Mouse (Mus musculus): ENCODE measurements at regions not wholly inside any gene's neighbourhood (a gene's known extent, or its start where the extent isn't known, plus 50 kb on each side); places are given as distances from the start of the nearest gene placed in this dataset.

DNA sequence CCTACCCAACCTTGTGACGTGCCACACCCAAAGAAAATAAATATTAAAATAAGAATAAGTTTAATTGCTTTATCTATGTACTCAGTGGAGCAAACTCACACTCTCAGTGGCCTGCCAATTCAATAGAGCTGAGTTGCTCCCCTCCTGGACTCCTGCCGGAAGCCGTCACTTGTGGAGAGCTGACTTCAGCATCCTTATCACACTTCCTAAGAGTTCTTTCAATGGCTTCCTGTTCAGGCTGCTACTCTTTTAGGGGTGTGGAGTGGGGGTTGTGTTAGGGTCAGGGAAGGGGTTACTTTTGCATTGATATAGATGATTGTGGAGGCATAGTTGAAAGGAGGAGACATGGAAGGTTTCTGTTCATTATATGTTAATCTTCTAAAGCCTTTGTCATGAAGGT lies 147.7 kb downstream of the Dusp6 start:
- in situ Hi-C loops (cut with MboI; ENCODE audit: low sequenced_read_pairs) = no loop called here

DNA sequence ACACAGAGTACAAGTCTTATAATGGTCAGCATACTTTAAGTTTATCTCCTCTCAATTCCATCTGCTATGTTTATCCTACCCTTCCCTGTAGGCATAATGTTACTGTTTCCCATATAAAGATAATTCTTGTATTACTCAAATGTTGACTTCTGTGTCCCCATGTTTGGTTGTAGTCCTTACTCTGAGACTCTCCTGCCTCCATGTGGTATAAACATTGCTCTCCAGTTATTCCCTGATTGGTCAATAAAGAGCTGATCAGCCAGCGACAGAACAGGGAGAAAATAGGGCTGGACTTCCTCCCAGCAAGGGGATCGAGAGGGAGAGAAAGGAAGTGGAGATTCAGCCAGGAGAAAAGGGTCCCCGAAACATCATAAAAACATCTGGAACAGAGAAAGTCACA lies 150.4 kb downstream of the Dusp6 start:
- in situ Hi-C loops (cut with MboI; ENCODE audit: low sequenced_read_pairs) = no loop called here

DNA sequence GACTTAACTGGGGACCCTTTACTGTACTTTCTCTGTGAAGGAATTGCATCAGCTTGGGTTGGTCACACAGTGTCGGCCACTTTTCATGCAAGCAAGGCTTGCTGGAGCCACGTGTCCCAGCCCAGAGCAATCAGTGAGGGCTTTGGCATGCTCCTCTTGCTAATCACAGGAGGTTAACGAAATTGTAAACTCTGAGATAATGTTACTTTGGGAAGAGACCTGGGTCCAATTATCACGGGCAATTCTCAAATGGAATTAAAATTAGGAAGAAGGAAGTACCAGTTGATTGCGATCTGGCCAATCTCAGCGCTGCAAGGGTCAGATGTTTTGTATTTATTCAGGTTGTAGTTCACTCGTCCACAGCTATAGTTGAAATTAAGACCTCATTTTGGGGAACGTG lies 153.2 kb downstream of the Dusp6 start:
- in situ Hi-C loops (cut with MboI; ENCODE audit: low sequenced_read_pairs) = no loop called here

DNA sequence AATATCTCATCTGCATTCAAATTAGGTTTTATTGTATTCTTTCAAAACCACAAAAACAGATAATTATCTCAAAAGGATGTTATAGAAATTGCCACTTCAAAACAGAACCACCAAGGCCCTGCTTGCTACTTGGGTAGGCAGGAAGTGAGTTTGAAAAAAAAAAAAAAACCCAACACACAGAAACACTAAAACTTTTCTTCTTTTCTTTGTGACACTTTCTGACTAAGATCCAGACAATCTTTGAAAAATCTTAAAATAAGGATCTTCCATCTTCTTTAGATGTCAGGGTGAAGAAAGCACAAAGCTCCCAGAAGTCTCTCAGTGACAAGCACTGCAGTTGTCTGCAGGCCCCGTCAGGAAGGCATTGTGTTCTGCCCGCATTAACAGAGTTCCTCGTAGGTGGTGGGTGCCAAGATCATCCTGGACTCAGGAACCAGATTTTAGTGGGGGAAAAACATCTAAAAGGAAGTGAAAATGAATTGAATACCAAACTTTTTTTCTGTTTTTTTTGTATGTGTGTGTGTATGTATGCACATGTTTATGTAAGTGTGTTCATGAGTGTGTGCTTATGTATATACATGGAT lies 154.0 kb downstream of the Dusp6 start:
- in situ Hi-C loops (cut with MboI; ENCODE audit: low sequenced_read_pairs) = no loop called here

DNA sequence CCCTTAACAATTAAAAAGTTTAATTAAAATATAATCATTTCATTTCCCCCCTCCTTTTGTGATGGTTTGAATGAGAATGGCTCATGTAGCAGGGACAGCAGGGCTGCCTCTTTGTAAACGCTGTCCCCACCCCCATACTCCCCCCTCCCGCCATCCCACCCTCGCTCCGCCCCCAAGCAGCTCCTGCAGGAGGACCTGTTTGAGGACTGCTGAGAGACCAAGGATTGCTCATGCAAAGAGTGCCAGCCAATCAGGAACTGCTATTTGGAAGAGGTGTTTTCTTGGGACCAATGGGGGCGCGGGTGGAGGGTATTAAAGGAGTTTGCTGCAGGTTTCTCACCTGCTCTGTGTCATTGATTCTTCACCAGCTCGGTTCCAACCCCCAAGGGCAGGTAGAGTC lies 154.6 kb downstream of the Dusp6 start:
- in situ Hi-C loops (cut with MboI; ENCODE audit: low sequenced_read_pairs) = no loop called here

DNA sequence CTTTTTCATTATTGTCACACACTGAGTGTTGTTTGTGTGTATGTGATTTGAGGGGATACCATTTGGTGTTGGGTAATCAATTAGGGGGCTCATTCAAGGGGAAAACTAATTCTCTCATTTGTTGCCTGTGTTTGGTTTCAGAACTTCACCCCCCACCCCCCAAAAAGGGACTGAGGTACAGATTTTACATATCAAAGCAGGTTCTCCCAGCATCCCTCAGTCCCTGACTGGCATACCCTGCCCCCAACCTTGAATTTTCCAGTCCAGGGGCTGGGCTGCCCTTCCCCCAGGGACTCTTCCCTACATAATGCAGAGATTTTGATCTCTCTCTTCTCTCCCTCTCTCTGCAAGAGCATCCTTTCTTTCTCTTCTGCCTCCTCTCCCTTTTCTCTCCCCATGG lies 155.5 kb downstream of the Dusp6 start:
- in situ Hi-C loops (cut with MboI; ENCODE audit: low sequenced_read_pairs) = no loop called here

DNA sequence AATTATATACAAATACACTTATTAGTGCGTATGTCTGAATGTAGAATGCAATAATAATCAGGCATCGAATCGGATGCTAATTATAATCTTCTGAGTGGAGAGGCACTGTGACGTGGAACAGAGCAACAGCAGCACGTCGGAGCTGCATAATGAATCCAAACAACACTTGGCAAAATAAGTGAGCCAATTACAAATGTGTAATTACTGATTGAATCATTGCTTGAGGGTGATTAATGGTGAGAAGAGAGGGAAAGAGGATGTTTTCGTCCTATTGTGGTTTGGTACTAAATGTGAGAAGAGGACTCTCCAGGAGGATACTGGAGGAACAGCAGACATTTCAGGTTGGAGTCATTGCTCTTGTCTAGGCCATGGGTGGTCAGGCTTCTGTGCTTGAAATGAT lies 156.5 kb downstream of the Dusp6 start:
- in situ Hi-C loops (cut with MboI; ENCODE audit: low sequenced_read_pairs) = no loop called here

DNA sequence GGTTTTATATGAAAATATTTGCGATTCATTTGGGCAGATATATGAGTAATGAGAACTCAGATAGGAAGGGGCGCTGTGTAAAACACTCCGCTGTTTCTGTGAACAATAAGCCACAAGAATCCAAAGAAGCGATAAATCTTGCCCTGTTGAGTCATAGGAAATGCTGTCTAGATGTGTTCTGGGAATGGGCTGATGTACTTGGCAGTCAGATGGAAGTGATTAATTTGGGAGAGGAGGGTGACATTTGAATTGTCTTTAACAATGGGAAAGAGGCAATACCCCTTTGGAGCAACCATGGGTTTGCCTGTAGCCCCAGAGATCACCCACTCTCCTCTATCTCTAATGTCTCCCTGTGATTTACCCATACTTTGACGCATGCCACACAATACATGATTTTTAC lies 160.4 kb downstream of the Dusp6 start:
- in situ Hi-C loops (cut with MboI; ENCODE audit: low sequenced_read_pairs) = no loop called here

DNA sequence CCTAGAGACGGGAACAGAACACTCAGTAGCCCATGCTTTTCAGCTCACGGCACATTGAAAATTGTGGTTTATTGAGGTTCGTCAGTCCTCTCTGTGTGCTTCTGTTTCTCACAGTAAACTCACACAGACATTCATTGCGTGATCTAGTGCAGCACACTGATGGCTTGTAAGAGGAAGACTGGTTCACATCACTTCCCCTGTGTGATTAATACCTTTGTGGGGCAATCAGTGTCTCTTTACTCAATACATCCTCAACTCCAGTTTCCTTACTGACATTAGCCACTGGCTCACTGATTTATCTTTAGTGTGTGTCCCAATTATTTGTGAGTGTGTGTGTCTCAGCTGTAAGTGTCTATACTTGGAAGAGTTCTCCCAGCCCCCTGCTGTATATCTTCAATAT lies 162.2 kb downstream of the Dusp6 start:
- in situ Hi-C loops (cut with MboI; ENCODE audit: low sequenced_read_pairs) = no loop called here

DNA sequence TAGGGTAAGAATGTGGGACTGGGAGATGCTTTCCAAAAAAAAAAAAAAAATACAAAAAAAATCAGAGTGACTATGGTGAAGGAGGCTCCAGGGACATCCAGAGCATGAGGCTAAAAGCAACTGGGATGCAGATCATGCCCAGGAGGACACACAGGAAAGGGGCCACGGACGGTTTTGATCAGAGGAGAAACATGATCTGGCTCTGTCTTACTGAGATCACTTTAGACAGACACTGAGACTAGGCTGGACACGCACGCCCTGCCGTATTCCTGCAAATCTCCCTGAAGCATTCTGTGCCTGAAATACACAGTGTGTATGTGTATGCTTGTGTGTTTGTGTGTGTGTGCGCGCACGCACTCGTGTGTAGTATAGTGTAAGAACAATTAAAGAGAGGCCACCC lies 167.1 kb downstream of the Dusp6 start:
- in situ Hi-C loops (cut with MboI; ENCODE audit: low sequenced_read_pairs) = no loop called here

DNA sequence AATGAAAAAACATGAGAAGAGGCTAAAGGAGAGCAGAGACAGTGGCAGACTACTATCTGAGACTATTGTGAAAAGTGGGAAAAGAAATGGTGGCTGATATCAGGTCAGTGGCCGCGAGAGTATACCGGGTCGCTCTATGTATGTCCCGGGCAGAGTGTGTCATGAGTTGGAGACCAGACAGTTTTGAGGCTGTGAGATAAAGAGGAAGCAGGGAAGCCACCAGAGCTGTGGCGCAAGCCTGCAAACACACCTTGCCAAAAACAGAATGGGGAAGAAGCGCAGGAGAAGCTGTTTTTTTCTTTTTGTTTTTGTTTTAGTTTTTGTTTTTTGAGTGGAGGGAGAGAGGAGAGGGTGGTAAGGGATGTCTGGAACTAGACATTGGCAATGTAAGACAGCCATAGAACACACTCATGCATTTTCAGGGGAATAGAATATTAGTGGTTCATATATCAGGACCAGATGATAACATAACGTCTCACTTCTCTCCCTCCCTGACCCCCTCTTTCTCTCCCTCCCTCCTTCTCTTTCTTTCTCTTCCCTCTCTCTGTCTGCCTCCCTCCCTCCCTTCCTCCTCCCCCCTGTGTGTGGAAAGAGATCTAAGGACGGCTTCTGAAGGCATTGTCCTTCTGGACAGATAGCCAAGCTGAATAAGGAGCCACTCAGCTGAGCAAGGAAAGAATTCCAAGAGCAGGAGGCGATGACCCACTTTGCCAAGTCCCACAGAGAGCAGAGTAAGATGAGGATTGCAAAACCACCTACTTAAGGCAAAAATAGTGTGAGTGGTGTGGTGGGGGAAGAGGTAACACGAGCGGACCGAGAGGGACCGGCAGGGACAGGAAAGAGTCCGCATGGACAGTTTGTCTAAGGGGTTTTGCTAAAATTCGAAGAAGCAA lies 167.9 kb downstream of the Dusp6 start:
- in situ Hi-C loops (cut with MboI; ENCODE audit: low sequenced_read_pairs) = no loop called here

DNA sequence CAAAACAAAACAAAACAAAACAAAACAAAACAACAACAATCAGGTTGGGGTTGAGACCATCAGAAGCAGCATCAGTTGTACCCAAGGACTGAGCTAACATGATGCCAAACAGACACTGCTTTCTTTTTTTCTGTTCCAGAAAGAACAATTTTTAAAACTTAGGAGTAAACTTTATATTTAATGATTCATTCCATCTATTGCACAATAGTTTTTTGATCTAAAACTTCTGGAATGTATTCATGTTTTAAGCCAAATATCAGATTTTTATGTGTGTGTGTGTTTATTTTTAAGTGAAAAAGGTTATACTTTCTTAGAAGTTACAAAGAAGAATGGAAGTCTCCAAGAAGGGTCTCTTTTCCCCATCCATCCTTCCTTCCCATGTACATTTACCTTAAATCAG lies 174.0 kb downstream of the Dusp6 start:
- in situ Hi-C loops (cut with MboI; ENCODE audit: low sequenced_read_pairs) = no loop called here

DNA sequence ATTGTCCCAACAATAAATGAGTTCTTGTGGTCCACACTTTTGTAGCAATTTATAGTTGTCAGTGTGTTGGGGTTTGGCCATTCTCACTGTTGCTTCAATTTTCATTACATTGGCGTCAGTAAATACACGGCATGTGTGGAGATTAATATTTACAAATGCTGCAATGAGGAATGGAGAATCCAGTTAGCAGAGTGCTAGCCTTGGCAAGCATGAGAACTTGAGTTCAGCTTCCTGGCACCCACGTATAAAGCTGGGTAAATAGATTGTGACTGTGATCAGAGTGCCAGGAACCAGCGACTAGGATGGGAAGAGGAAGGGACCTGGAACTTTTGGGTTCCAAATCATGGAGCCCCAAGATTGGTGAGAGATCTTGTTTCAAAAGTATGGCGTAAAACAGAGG lies 177.1 kb downstream of the Dusp6 start:
- in situ Hi-C loops (cut with MboI; ENCODE audit: low sequenced_read_pairs) = no loop called here

DNA sequence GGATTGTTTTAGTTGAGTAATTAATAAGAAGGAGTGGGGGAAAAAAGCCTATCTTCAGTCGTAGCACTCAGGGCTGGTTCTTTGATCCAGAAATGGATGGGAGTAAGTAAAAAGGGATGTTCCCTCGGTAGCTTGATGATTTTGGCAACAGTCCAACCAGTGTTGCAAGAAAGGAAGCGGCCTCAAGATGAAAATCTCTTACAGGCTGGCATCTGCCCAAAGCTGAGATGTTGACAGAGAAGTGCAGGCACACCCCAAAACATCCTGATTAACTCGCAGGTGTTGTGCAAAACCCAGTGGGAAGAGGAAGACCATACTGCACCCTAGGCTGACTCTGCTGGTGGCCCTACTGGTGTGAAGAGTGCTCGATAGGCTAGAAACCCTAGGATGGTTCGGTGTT lies 178.0 kb downstream of the Dusp6 start:
- in situ Hi-C loops (cut with MboI; ENCODE audit: low sequenced_read_pairs) = no loop called here

DNA sequence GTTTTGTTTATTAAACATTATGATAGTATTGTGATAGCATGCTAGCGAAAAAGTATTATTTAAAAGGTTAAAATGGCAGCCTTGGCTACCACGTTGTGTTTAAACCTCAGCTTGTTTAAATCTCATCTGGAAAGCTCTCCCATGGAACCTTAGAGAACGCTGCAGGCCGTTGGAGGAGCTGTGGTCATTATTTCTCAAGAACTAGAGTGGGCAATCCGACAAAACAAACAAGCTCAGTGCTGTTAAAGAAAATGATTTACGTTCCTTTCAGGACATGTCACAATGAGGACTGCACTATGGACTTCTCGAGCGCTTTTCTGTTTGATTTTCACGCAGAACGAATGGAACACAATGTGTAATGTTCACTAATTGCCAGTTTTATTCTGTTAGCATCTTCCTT lies 178.9 kb downstream of the Dusp6 start:
- in situ Hi-C loops (cut with MboI; ENCODE audit: low sequenced_read_pairs) = no loop called here

DNA sequence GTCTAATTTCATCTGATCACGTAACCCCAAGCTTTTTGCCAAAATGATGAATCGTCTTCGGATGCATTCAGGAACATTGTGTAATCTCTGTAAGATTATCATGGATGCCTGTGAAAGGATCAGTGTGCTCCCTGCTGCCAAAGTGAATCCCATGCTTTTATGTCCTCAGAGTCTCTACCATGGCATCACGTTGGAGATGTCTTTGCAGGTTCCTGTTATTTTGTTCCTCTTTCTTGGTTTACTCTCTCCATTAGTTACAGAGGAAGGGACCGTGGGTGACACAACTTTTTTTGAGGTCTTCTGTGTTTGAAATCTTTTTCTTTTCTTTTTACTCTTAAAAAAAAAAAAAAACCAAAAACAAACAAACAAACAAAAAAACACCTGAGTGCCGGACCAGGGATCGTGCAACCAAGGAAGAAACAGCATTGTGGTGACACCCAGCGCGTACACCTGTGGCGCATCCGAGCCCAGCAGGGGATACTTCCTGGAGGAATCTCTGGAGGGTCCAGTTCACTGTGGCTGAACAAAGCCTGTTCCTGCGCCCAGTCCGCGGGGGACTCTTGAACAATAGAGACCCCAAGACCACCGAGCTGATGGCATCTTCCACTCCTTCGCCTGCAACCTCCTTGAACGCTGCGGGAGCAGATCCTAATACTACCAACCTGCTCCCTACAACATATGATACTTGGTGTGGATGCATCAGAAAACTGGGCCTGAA lies 180.6 kb downstream of the Dusp6 start:
- in situ Hi-C loops (cut with MboI; ENCODE audit: low sequenced_read_pairs) = no loop called here

DNA sequence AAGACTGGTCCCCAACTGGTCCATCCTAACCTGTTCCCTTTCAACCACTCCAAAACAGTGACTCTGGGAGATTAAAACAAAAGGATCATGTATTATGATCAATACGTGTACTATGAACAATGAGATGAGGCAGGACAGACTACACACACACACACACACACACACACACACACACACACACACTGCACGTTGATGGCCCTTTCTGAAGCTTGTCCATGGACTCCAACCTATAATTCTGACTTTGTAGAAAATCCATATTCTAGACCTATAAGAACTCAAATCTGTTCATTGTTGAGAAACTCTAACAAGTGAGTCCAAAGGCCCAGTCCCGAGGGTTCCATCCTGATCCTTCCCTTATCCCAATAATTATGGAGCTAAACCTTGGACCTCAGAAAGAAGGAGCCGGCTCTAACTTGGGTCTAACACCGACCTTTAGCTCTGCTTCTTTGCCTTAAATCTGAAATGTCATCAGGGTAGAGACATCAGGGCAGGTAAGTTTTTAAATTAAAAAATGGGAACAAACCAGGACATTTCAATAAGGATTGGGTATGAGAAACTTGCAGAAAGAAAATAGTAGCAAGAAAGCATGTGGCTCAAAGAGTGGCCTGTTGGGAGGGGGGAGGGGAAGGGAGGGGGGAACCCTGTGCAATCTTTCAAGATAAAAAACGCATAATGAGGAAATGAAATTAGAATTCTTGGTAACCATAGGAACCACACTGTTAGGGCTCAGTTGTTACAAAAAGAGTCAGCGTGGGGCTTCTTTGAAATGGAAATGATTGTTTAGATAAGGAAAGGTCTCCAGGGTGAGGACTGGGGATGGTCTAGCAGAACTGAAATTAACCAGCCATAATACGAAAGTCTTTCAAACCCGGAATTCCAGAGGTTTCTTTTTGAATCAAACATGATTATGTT lies 187.9 kb downstream of the Dusp6 start:
- in situ Hi-C loops (cut with MboI; ENCODE audit: low sequenced_read_pairs) = no loop called here

DNA sequence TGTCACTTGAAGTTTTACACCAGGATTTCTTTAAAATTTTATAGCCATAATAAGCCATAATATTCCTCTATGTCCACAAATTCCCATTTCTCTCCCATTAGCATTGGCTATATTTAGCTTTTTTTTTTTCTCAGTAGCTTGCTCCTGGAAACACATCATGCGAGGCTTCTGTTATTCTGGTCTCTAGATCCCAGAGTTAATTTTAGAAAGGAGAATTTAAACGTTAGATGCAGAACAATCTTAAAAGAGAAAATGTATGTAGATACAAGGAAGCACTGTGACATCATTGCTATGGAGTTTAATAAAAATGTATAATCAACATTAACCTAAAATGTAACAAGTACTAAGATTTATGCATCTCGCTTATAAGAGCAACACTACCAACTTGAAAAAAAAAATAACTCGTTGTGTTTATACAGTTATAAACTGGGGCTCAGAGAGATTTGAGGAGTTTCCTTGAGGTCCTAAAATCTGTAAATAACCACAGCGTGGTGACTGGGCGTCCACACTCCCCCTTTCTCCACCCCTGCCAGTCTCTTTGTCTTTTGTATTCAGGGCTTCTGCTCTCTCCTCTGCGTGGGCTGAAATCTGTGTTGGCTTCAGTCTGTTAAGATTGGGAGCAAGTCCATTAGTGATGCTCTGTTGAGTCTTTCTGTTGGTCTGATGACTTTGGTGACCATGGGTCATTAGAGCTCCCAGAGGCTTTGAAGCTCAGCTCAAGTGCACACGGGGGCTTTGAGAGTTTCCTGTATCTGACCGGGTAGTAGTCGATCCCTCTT lies 188.8 kb downstream of the Dusp6 start:
- in situ Hi-C loops (cut with MboI; ENCODE audit: low sequenced_read_pairs) = no loop called here

DNA sequence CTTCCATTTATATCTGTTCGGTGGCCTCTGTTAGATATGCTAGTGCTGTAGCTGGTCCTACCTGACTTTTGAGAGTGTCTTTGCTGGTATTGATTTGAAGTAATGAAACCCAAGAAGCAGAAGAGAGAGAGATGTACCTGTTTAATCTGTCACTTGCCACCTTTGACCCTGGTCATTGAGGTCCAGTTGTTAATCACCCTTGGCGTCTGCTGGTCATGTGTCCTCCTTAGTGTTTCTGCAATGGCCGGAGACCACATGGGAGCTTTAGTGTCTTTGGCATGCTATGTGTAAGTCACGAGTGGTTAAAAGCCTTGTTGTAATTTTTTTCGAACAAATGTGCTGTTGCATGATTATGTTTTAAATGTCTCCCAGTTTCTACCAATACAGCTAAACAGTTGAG lies 193.1 kb downstream of the Dusp6 start:
- in situ Hi-C loops (cut with MboI; ENCODE audit: low sequenced_read_pairs) = no loop called here

DNA sequence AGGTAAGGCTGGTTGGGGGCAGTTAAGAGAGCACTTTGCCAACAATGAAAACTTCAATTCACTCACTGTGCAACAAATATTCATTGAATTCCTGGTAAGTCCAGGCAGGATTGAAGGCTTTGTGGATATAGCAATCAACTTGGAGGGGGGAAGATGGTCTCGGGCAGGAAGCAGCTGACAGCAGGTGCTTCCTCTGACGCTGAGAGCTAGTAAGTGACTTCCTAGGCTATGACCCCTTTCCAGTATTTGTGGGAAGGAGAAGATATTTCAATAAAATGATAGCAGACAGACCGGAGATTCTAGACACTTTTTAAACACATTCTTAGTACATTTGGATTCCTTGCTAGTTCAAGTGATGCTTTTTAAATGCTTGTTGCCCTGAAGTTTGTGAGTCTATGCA lies 195.0 kb downstream of the Dusp6 start:
- in situ Hi-C loops (cut with MboI; ENCODE audit: low sequenced_read_pairs) = no loop called here

Measured in CH12F3 (cell line).